Mouse (Mus musculus) thymus, adult 2 months (tissue): ENCODE data around the gene Ftsj1.

Experiments used
- CTCF ChIP-seq: fragments of 200-500 bp; IDR thresholded peaks from 2 replicates; pipeline ENCODE4 v1.5.1; 2012; ENCODE audit warnings: mild to moderate bottlenecking, control low read depth, low read length, moderate library complexity, borderline replicate concordance; ENCODE audit not compliant: control insufficient read depth, poor library complexity, insufficient read depth; ENCODE audit errors: extremely low read depth
- POLR2A ChIP-seq: fragments of 200-500 bp; IDR thresholded peaks from 2 replicates; pipeline ENCODE4 v1.6.1; 2012; ENCODE audit warnings: mild to moderate bottlenecking, low read length, control low read depth, moderate library complexity; ENCODE audit not compliant: control insufficient read depth, poor library complexity, insufficient read depth; ENCODE audit errors: extremely low read depth

GRCm38 (mm10) chrX:8274056-8274455, 21.9 kb upstream of the Ftsj1 start:
- TF ChIP-seq CTCF (no peak), POLR2A (no peak)
